Mouse (Mus musculus): Measurements from ENCODE around the gene Scly. TPM values are rescaled to one million over a fixed set of nuclear protein-coding genes. Genes with fewer than 3 reads are reported as not detected.

The Scly gene
- polyA plus RNA-seq (2011; ENCODE audit: insufficient read depth, insufficient read length, low read depth, missing spikeins) = 18.5 and 19.2 TPM in 2 replicates

DNA sequence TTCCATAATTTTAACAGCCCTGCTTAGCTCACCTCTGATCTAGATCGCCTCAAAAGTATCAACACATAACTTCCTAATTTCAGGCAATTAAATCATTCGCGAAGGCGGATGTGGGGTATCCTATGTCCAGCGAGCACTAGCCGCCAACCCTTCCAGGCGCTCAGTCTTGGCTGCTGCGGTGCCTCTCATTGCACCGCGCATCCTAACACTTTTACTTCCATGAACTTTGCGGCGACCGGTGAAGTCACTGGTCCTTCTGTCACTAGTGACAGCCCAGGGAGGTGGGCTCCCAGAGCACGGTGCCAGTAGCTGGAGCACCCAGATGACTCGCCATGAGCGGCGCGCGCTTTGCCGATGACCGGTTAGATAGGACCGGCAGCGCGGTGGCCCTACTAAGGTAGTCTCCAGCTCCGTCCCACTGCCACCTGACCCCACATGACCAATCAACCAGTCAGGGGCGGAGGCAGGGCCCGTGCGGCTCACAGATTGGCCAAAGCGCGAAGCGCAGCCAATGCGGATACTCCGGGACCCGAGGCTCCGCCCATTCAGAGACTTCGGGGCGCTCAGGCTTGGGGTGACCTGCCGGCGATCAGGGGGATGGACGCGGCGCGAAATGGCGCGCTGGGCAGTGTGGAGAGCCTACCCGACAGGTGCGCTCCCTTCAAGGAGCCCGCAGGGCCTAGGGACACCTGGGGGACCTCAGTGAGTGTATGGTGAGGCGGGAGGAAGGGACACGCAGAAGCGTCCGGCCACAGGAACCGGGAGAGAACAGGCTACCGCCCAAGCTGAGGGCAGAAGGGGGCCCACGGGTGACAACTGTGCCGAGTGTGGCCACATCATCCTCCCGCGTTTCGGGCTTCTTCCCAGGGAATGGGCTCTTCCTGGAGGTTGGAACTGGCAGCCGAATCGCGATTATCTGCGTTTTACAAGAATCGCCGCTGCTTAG is at the start of gene Scly:
Gene Scly, plus strand, starts transcription at position 540 of the 946 bp plus-strand sequence.
- H3K9me3 ChIP-seq (replicated peaks; ENCODE audit: control insufficient read depth, insufficient read depth, low read length, poor library complexity, severe bottlenecking) = no peaks in the 10 kb centered on the region
- H3K4me1 ChIP-seq (ENCODE audit: control insufficient read depth, insufficient read depth, low read length) = peaks cover 2% of the 10 kb centered on the region
- TF ChIP-seq CTCF (IDR thresholded peaks at IDR 0.05; ENCODE audit: low read depth, low read length) = no peak
- H3K27me3 ChIP-seq (ENCODE audit: control insufficient read depth, insufficient read depth, low read length, poor library complexity, severe bottlenecking) = no peaks in the 10 kb centered on the region
- H3K36me3 ChIP-seq (ENCODE audit: control insufficient read depth, insufficient read depth, low read length, poor library complexity, severe bottlenecking) = no peaks in the 10 kb centered on the region
- H3K4me3 ChIP-seq (ENCODE audit: low read depth, low read length) = peak within 1 kb of the TSS; percentile 95
- H3K27ac ChIP-seq (ENCODE audit: insufficient read depth, low read length) = no peak within 1 kb of the TSS
- H3K9ac ChIP-seq (ENCODE audit: low read depth, poor library complexity, severe bottlenecking) = peak within 1 kb of the TSS; percentile 80

DNA sequence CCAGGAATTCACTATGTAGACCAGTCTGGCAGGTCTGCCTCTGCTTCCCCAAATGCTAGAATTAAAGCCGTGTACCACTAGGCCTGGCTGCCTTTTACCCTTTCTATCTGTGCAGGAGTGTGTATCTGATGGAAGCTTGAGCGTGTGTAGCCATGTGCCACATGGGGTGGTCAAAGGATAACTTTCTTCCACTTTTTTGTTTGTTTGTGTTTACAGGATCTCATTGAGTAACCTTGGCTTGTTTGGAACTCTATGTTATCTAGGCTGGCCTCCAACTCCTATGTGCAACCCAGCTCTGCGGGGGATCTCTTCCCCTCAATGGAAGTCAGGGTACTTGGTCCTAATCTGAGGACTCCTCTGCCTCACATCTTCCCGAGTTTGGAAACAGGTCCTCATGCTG is 49.2 kb upstream of the Scly start:
- no peaks in the 10 kb centered on the region for H3K9me3 ChIP-seq (replicated peaks; ENCODE audit: control insufficient read depth, insufficient read depth, low read length, poor library complexity, severe bottlenecking)
- TF ChIP-seq EP300 (IDR thresholded peaks at IDR 0.05; ENCODE audit: insufficient read depth, low read depth, low read length) (no peak), CTCF (IDR thresholded peaks at IDR 0.05; ENCODE audit: low read depth, low read length) (no peak), POLR2A (IDR thresholded peaks at IDR 0.05; ENCODE audit: insufficient read depth, low read length) (no peak)
- H3K27me3 ChIP-seq (ENCODE audit: control insufficient read depth, insufficient read depth, low read length, poor library complexity, severe bottlenecking) = no peaks in the 10 kb centered on the region
- peak overlapping the region; percentile 66 for H3K9ac ChIP-seq (ENCODE audit: low read depth, poor library complexity, severe bottlenecking)
- peak overlapping the region; percentile 59 for H3K4me3 ChIP-seq (ENCODE audit: low read depth, low read length)
- H3K4me1 ChIP-seq (ENCODE audit: control insufficient read depth, insufficient read depth, low read length) = no peaks in the 10 kb centered on the region
- no peak overlapping the region for H3K27ac ChIP-seq (ENCODE audit: insufficient read depth, low read length)
- no peaks in the 10 kb centered on the region for H3K36me3 ChIP-seq (ENCODE audit: control insufficient read depth, insufficient read depth, low read length, poor library complexity, severe bottlenecking)

DNA sequence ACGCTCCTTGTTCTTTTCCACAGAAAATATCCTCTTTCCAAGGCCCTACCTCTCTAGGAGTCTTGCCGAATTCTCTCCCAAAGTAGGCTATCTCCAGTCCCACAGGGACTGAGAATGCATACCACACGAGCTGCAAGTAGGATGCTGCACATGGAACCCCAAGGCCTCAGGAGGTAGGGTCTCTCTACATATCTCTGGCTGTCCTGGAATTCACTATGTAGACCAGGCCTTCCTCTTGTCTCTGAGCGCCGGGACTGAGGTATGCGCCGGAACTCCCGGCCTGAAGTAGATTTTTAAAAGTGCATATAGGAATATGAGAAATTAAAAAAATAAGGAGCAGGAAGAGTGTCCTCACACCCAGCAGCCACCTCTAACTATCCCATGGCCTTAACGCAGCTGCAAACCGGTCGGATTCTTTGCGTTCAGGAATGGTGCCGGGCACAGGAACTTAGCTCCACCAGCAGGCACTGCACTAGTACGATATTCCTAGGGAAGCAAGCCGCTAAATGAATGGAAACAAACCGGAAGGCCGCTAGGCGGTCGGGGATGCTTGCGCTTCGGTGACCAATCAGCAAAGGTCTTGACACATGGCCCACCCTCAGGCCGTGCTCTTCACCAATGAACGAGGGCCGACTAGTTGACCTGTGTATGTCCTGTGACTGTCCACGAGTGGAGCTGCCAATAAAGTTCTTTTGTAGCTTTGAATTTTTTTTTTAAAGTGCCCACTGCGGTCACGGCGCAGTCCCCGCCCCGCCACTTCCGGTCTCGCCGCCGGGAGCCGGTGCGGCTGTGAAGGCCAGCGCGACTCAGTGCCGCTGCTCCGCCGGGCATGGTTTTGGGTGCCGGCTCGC is 48.3 kb upstream of the Scly start, which contains the start of gene Ube2f:
Gene Ube2f, plus strand, starts transcription at position 741 of the 851 bp plus-strand sequence.
- no peak for TF ChIP-seq EP300 (IDR thresholded peaks at IDR 0.05; ENCODE audit: insufficient read depth, low read depth, low read length)
- peak; percentile 85 for TF ChIP-seq POLR2A (IDR thresholded peaks at IDR 0.05; ENCODE audit: insufficient read depth, low read length)
- TF ChIP-seq CTCF (IDR thresholded peaks at IDR 0.05; ENCODE audit: low read depth, low read length) = no peak
- Histone ChIP-seq H3K4me1 (ENCODE audit: control insufficient read depth, insufficient read depth, low read length) (no peaks in the 10 kb centered on the region), H3K9me3 (replicated peaks; ENCODE audit: control insufficient read depth, insufficient read depth, low read length, poor library complexity, severe bottlenecking) (no peaks in the 10 kb centered on the region), H3K27me3 (ENCODE audit: control insufficient read depth, insufficient read depth, low read length, poor library complexity, severe bottlenecking) (no peaks in the 10 kb centered on the region), H3K9ac (ENCODE audit: low read depth, poor library complexity, severe bottlenecking) (peak within 1 kb of the TSS; percentile 88), H3K36me3 (ENCODE audit: control insufficient read depth, insufficient read depth, low read length, poor library complexity, severe bottlenecking) (0 out of 2 replicates have a peak, but pooled peaks cover 2% of the 10 kb centered on the region), H3K27ac (ENCODE audit: insufficient read depth, low read length) (peak within 1 kb of the TSS; percentile 45; the same call in 1 of the 2 replicates), H3K4me3 (ENCODE audit: low read depth, low read length) (peak within 1 kb of the TSS; percentile 94)

DNA sequence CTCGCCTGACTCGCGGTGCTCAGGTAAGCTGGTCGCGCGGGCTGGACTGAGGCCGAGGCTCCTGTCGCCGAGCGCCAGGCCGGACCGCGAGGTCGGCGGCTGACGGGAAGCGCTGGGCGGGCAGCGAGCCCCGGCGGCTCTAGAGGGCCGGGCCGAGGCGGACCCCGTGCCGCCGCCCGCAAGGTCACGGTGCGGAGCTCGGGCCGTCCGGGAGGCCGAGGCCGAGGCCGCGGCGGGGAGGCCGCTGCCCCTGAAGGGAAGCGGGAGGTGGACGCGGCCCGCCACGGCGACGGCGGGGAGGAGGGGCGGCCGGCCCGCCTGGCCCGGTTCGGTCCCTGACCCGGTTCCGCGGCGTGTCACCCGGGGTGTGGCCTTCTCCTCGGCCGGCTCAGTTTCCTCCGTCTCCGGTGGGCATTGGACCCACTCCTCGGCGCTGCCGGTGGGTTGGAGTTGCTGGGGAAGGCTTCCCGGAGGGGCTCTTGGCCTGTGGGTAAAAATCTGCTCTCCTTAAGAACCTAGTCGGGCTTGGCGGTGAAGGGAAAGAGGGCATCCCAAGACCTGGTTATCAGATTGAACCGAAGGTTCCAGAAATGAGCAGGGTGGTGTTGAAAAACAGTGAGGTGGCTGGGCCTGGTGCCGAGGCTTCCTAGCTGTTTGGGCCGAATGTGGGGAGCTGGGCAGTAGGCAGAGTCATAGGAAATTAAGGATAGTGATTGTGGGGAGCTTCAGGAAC is 47.6 kb upstream of the Scly start:
- 0 out of 2 replicates have a peak, but pooled peaks cover 2% of the 10 kb centered on the region for H3K36me3 ChIP-seq (ENCODE audit: control insufficient read depth, insufficient read depth, low read length, poor library complexity, severe bottlenecking)
- no peaks in the 10 kb centered on the region for H3K9me3 ChIP-seq (replicated peaks; ENCODE audit: control insufficient read depth, insufficient read depth, low read length, poor library complexity, severe bottlenecking)
- TF ChIP-seq EP300 (IDR thresholded peaks at IDR 0.05; ENCODE audit: insufficient read depth, low read depth, low read length) = no peak
- TF ChIP-seq CTCF (IDR thresholded peaks at IDR 0.05; ENCODE audit: low read depth, low read length) = no peak
- no peak for TF ChIP-seq POLR2A (IDR thresholded peaks at IDR 0.05; ENCODE audit: insufficient read depth, low read length)
- no peaks in the 10 kb centered on the region for H3K27me3 ChIP-seq (ENCODE audit: control insufficient read depth, insufficient read depth, low read length, poor library complexity, severe bottlenecking)
- H3K4me1 ChIP-seq (ENCODE audit: control insufficient read depth, insufficient read depth, low read length) = no peaks in the 10 kb centered on the region
- peak overlapping the region; percentile 88 for H3K9ac ChIP-seq (ENCODE audit: low read depth, poor library complexity, severe bottlenecking)
- peak overlapping the region; percentile 78 for H3K4me3 ChIP-seq (ENCODE audit: low read depth, low read length)
- no peak overlapping the region for H3K27ac ChIP-seq (ENCODE audit: insufficient read depth, low read length)

DNA sequence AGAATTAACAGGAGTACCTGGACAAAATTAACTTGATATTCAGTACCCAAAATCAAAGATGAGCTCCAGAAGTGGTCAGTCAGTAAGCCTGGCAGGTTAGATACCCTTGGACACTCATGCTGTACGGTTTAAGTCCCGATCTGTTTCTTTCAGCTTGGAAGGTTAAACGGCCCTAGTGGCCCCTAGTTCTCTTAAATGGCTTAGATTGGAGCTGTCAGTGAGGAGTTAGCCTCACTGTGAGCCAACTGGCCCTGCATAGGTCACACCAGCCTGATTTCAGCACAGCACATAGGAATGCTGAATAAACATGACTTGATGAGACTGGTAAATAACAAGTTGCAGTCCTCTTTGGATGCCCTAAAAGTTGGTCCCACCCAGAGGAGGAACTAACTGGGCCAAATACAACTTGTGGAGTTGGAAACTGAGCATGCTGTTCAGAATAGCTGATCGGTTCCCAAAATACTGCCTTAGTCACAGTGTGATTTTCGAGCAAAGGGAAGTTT is 46.9 kb upstream of the Scly start:
- Histone ChIP-seq H3K9me3 (replicated peaks; ENCODE audit: control insufficient read depth, insufficient read depth, low read length, poor library complexity, severe bottlenecking) (no peaks in the 10 kb centered on the region), H3K36me3 (ENCODE audit: control insufficient read depth, insufficient read depth, low read length, poor library complexity, severe bottlenecking) (0 out of 2 replicates have a peak, but pooled peaks cover 2% of the 10 kb centered on the region), H3K9ac (ENCODE audit: low read depth, poor library complexity, severe bottlenecking) (peak overlapping the region; percentile 88), H3K4me1 (ENCODE audit: control insufficient read depth, insufficient read depth, low read length) (no peaks in the 10 kb centered on the region), H3K27ac (ENCODE audit: insufficient read depth, low read length) (no peak overlapping the region), H3K4me3 (ENCODE audit: low read depth, low read length) (peak overlapping the region; percentile 78), H3K27me3 (ENCODE audit: control insufficient read depth, insufficient read depth, low read length, poor library complexity, severe bottlenecking) (no peaks in the 10 kb centered on the region)
- TF ChIP-seq POLR2A (IDR thresholded peaks at IDR 0.05; ENCODE audit: insufficient read depth, low read length) (no peak), CTCF (IDR thresholded peaks at IDR 0.05; ENCODE audit: low read depth, low read length) (no peak), EP300 (IDR thresholded peaks at IDR 0.05; ENCODE audit: insufficient read depth, low read depth, low read length) (no peak)

Measured in ES-Bruce4 (cell line).